Mouse (Mus musculus) testis, adult 2 months (tissue): ENCODE results near the gene Ehf. TPM values are rescaled to one million over a fixed set of nuclear protein-coding genes. Genes with fewer than 3 reads are reported as not detected.

ENCODE experiments used
- H3K27ac ChIP-seq: fragments of 200-500 bp; 2 replicates; pipeline ENCODE4 v1.5.1; 2012; ENCODE audit warnings: low read depth, low read length; ENCODE audit not compliant: control insufficient read depth, insufficient read depth
- H3K27me3 ChIP-seq: fragments of 200-500 bp; 2 replicates; pipeline ENCODE4 v1.6.1; 2012; ENCODE audit warnings: mild to moderate bottlenecking, low read length, moderate library complexity; ENCODE audit not compliant: control insufficient read depth, insufficient read depth
- H3K36me3 ChIP-seq: fragments of 200-500 bp; 2 replicates; pipeline ENCODE4 v1.6.1; 2012; ENCODE audit warnings: mild to moderate bottlenecking, low read length; ENCODE audit not compliant: control insufficient read depth, insufficient read depth
- H3K4me1 ChIP-seq: fragments of 200-500 bp; 2 replicates; pipeline ENCODE4 v1.6.1; 2012; ENCODE audit warnings: low read length; ENCODE audit not compliant: control insufficient read depth, insufficient read depth
- H3K4me3 ChIP-seq: fragments of 200-500 bp; 2 replicates; pipeline ENCODE4 v1.5.1; 2012; ENCODE audit warnings: low read depth, mild to moderate bottlenecking, low read length, moderate library complexity, mixed read lengths; ENCODE audit not compliant: control insufficient read depth
- CTCF ChIP-seq: fragments of 200-500 bp; IDR thresholded peaks from 2 replicates; pipeline ENCODE4 v1.5.1; 2012; ENCODE audit warnings: low read depth, mild to moderate bottlenecking, inconsistent platforms, low read length, moderate library complexity; ENCODE audit not compliant: control insufficient read depth, insufficient read depth, insufficient replicate concordance
- POLR2A ChIP-seq: fragments of 200-500 bp; IDR thresholded peaks from 2 replicates; pipeline ENCODE4 v1.6.1; 2012; ENCODE audit warnings: low read depth, mild to moderate bottlenecking, inconsistent platforms, low read length, moderate library complexity; ENCODE audit not compliant: control insufficient read depth
- polyA plus RNA-seq: library from polyadenylated mRNA; depleted of rRNA; stranded (reverse); fragments of >200 nt; gene quantifications from 2 replicates; pipeline ENCODE4 v1.2.3, GENCODE M21; 2012; rRNA removed

The Ehf gene
- polyA plus RNA-seq, 1 experiment, result 0.41 TPM

DNA sequence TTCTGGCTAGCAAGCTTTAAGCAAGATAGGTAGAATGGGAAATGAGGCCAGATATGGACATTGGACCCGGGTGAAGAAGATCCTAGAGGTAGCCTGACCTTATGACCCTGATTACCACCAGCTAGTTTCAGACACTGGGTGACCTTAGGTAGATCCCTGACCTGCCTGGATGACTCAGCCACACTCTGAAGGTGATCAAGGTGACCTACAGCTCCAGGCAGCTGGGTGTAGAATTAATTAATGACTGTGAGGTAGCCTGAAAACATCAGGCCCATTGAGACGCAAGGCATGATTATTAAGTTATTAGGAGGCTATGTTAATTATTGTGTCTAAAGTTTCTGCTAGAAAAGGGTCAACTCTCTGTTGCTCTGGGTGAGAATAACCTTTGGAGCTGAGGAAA is 82.2 kb downstream of the Ehf start:
- Histone ChIP-seq H3K36me3 (no peaks in the 10 kb centered on the region), H3K27ac (no peak overlapping the region), H3K4me1 (no peaks in the 10 kb centered on the region), H3K27me3 (no peaks in the 10 kb centered on the region), H3K4me3 (no peak overlapping the region)
- TF ChIP-seq CTCF, result no peak
- no peak for TF ChIP-seq POLR2A

- Histone ChIP-seq H3K27me3 (no peaks in the 10 kb centered on the region), H3K4me1 (no peaks in the 10 kb centered on the region), H3K27ac (no peak overlapping the region), H3K36me3 (no peaks in the 10 kb centered on the region), H3K4me3 (no peak overlapping the region)
- TF ChIP-seq CTCF, result no peak
- TF ChIP-seq POLR2A, result no peak
Observed at GRCm38 (mm10) chr2:103218323-103218722, 84.8 kb downstream of the Ehf start.

DNA sequence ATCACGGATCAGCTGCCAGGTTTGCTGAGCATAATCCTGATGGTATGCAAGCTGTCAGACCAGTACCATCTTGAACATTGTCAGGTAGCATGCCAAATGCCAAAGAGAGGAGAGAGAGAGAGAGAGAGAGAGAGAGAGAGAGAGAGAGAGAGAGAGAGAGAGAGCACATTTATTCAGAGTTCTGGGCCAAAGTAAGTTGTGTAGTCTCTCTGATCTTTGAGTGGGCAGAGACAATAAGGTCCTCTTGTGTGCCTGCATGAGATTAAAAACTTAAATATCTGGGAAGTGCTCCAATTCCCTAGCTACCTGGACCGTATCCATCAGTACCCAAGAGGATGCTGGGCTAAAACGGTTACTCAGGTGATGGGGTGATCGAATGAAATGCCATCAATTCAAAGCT is 87.3 kb downstream of the Ehf start:
- H3K4me3 ChIP-seq, result no peak overlapping the region
- no peaks in the 10 kb centered on the region for H3K4me1 ChIP-seq
- no peaks in the 10 kb centered on the region for H3K27me3 ChIP-seq
- no peak for TF ChIP-seq CTCF
- TF ChIP-seq POLR2A, result no peak
- no peak overlapping the region for H3K27ac ChIP-seq
- H3K36me3 ChIP-seq, result no peaks in the 10 kb centered on the region

- no peaks in the 10 kb centered on the region for H3K27me3 ChIP-seq
- H3K36me3 ChIP-seq, result no peaks in the 10 kb centered on the region
- H3K27ac ChIP-seq, result no peak overlapping the region
- TF ChIP-seq CTCF (no peak), POLR2A (no peak)
- no peak overlapping the region for H3K4me3 ChIP-seq
- no peaks in the 10 kb centered on the region for H3K4me1 ChIP-seq
Observed at GRCm38 (mm10) chr2:103214861-103215260, 88.2 kb downstream of the Ehf start.

DNA sequence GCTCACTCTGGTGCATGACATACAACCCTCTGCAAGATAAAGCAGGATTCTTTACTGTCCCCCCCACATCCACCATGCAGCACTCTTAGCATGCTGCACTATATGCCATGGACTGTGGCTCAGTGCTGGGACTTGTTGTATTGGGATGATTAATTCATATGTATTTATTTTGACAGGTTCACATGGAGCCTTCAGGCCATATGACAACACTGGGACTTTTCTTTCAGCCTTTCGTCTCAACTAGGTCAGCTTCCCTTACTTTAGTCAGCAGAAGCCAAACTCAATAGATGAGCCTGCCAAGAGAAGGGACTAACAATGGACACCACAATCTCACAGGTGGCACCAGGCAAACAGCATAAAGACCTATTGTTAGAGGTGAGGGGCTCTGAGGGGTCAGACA is 89.5 kb downstream of the Ehf start:
- Histone ChIP-seq H3K4me1 (no peaks in the 10 kb centered on the region; the same call in 1 of the 2 replicates), H3K4me3 (no peak overlapping the region), H3K36me3 (no peaks in the 10 kb centered on the region), H3K27me3 (no peaks in the 10 kb centered on the region), H3K27ac (no peak overlapping the region)
- no peak for TF ChIP-seq POLR2A
- no peak for TF ChIP-seq CTCF

Other genes starting within 250 kb of the Ehf start
- gene Pdhx, start 229.8 kb downstream of the Ehf start, polyA plus RNA-seq, result 47.9 and 50.3 TPM in 2 replicates
- 16.9 and 19.1 TPM in 2 replicates for gene Apip, start 229.6 kb downstream of the Ehf start, polyA plus RNA-seq
- 1.0 TPM in 1 of 2 replicates, not detected in the other for gene Elf5, start 108.4 kb upstream of the Ehf start, polyA plus RNA-seq
- 6.1 and 7.5 TPM in 2 replicates for gene Cat, start 181.9 kb upstream of the Ehf start, polyA plus RNA-seq